Mouse (Mus musculus) T-helper 2 cell (primary cell): ENCODE measurements at regions not wholly inside any gene's neighbourhood (a gene's known extent, or its start where the extent isn't known, plus 50 kb on each side); places are given as distances from the start of the nearest gene placed in this dataset.

Experiments used
- in situ Hi-C: fragments of 300-600 bp; cut with MboI, MseI; formaldehyde crosslinking; loops from one replicate; pipeline ENCODE4 v1.15.1; 2025; ENCODE audit warnings: high pct_unique_total_duplicates

- in situ Hi-C loops: no loop called here
Observed at GRCm38 (mm10) chr12:25355217-25355616, 258.3 kb upstream of the Id2 start.

GRCm38 (mm10) chr12:25353402-25353896 lies 256.5 kb upstream of the Id2 start:
- in situ Hi-C loops: no loop called here

GRCm38 (mm10) chr12:25352160-25352559 lies 255.2 kb upstream of the Id2 start:
- in situ Hi-C loops: no loop called here

- in situ Hi-C loops: no loop called here
Observed at GRCm38 (mm10) chr12:25344354-25344753, 247.4 kb upstream of the Id2 start.

GRCm38 (mm10) chr12:25338771-25339170 lies 241.8 kb upstream of the Id2 start:
- in situ Hi-C loops: no loop called here

GRCm38 (mm10) chr12:25335930-25336329 lies 239.0 kb upstream of the Id2 start:
- in situ Hi-C loops: no loop called here

- in situ Hi-C loops: no loop called here
Observed at GRCm38 (mm10) chr12:25335069-25335468, 238.1 kb upstream of the Id2 start.

- in situ Hi-C loops: no loop called here
Observed at GRCm38 (mm10) chr12:25332384-25333035, 235.6 kb upstream of the Id2 start.

GRCm38 (mm10) chr12:25330004-25330708 lies 233.2 kb upstream of the Id2 start:
- in situ Hi-C loops: no loop called here

- in situ Hi-C loops: no loop called here
Observed at GRCm38 (mm10) chr12:25325901-25326300, 229.0 kb upstream of the Id2 start.

- in situ Hi-C loops: no loop called here
Observed at GRCm38 (mm10) chr12:25323171-25323570, 226.2 kb upstream of the Id2 start.

- in situ Hi-C loops: no loop called here
Observed at GRCm38 (mm10) chr12:25320262-25320767, 223.4 kb upstream of the Id2 start.

GRCm38 (mm10) chr12:25319846-25320245 lies 222.9 kb upstream of the Id2 start:
- in situ Hi-C loops: no loop called here

- in situ Hi-C loops: no loop called here
Observed at GRCm38 (mm10) chr12:25318072-25318671, 221.2 kb upstream of the Id2 start.

GRCm38 (mm10) chr12:25315969-25316368 lies 219.0 kb upstream of the Id2 start:
- in situ Hi-C loops: no loop called here

- in situ Hi-C loops: no loop called here
Observed at GRCm38 (mm10) chr12:25313212-25313611, 216.3 kb upstream of the Id2 start.

- in situ Hi-C loops: no loop called here
Observed at GRCm38 (mm10) chr12:25312390-25312789, 215.4 kb upstream of the Id2 start.

- in situ Hi-C loops: no loop called here
Observed at GRCm38 (mm10) chr12:25311728-25312127, 214.8 kb upstream of the Id2 start.

- in situ Hi-C loops: no loop called here
Observed at GRCm38 (mm10) chr12:25310293-25310946, 213.5 kb upstream of the Id2 start.

- in situ Hi-C loops: loop anchor here (5.0 kb wide), 1 partner anchor 42 kb away; no protein-coding TSS in a partner anchor
Observed at GRCm38 (mm10) chr12:25309234-25309633, 212.3 kb upstream of the Id2 start.

GRCm38 (mm10) chr12:25305764-25306653 lies 209.1 kb upstream of the Id2 start:
- in situ Hi-C loops: loop anchor here (5.0 kb wide), 1 partner anchor 39 kb away; no protein-coding TSS in a partner anchor
